Mouse (Mus musculus): ENCODE measurements around the gene Ctnnbip1. TPM values are rescaled to one million over a fixed set of nuclear protein-coding genes. Genes with fewer than 3 reads are reported as not detected.
"Not testable (repeated sequence)": the region's sequence is repeated elsewhere in the genome, so short reads cannot be mapped to it uniquely, and the experiment has no call there.

The Ctnnbip1 gene
- polyA plus RNA-seq, 1 experiment from 2014 or later, result 8.4 TPM

GRCm38 (mm10) chr4:149609256-149610025 lies 91.4 kb downstream of the Ctnnbip1 start:
- no peak for ATAC-seq (ENCODE audit: low read depth)
- Histone ChIP-seq H3K4me1 (ENCODE audit: control insufficient read depth, low read depth, low read length) (no peaks in the 10 kb centered on the region; the same call in 1 of the 2 replicates), H3K4me2 (ENCODE audit: low read depth, low read length) (no peak overlapping the region), H3K27me3 (ENCODE audit: control insufficient read depth, insufficient read depth, low read depth, low read length) (no peaks in the 10 kb centered on the region), H3K9me3 (replicated peaks; ENCODE audit: control insufficient read depth, low read length) (no peaks in the 10 kb centered on the region), H3K9ac (ENCODE audit: low read depth, low read length) (no peak overlapping the region), H3K4me3 (ENCODE audit: low read depth, low read length) (no peak overlapping the region), H3K36me3 (ENCODE audit: control insufficient read depth, insufficient read depth) (no peaks in the 10 kb centered on the region), H3K27ac (ENCODE audit: low read length) (no peak overlapping the region)
- WGBS (ENCODE audit: insufficient replicate concordance), result 55% methylated on average over 8 of the region's 8 CpGs

GRCm38 (mm10) chr4:149611376-149612044 lies 93.5 kb downstream of the Ctnnbip1 start:
- H3K4me2 ChIP-seq (ENCODE audit: low read depth, low read length), result no peak overlapping the region
- no peak overlapping the region for H3K4me3 ChIP-seq (ENCODE audit: low read depth, low read length)
- 38% methylated on average over 10 of the region's 10 CpGs for WGBS (ENCODE audit: insufficient replicate concordance)
- ATAC-seq (ENCODE audit: low read depth), result no peak
- no peak overlapping the region for H3K9ac ChIP-seq (ENCODE audit: low read depth, low read length)
- no peaks in the 10 kb centered on the region for H3K36me3 ChIP-seq (ENCODE audit: control insufficient read depth, insufficient read depth)
- no peaks in the 10 kb centered on the region; the same call in 1 of the 2 replicates for H3K4me1 ChIP-seq (ENCODE audit: control insufficient read depth, low read depth, low read length)
- no peaks in the 10 kb centered on the region for H3K27me3 ChIP-seq (ENCODE audit: control insufficient read depth, insufficient read depth, low read depth, low read length)
- H3K9me3 ChIP-seq (replicated peaks; ENCODE audit: control insufficient read depth, low read length), result no peaks in the 10 kb centered on the region
- H3K27ac ChIP-seq (ENCODE audit: low read length), result no peak overlapping the region

GRCm38 (mm10) chr4:149613497-149613896 lies 95.5 kb downstream of the Ctnnbip1 start:
- H3K36me3 ChIP-seq (ENCODE audit: control insufficient read depth, insufficient read depth); H3K9ac ChIP-seq (ENCODE audit: low read depth, low read length); H3K27ac ChIP-seq (ENCODE audit: low read length); H3K4me3 ChIP-seq (ENCODE audit: low read depth, low read length); H3K9me3 ChIP-seq (replicated peaks; ENCODE audit: control insufficient read depth, low read length); H3K4me2 ChIP-seq (ENCODE audit: low read depth, low read length); H3K27me3 ChIP-seq (ENCODE audit: control insufficient read depth, insufficient read depth, low read depth, low read length); H3K4me1 ChIP-seq (ENCODE audit: control insufficient read depth, low read depth, low read length): not testable (repeated sequence)
- WGBS (ENCODE audit: insufficient replicate concordance), result 49% methylated on average over 6 of the region's 6 CpGs
- ATAC-seq (ENCODE audit: low read depth), result 0 out of 2 replicates have a peak, but pooled peaks have one; percentile 24

GRCm38 (mm10) chr4:149614869-149615268 lies 96.8 kb downstream of the Ctnnbip1 start:
- Histone ChIP-seq H3K4me1 (ENCODE audit: control insufficient read depth, low read depth, low read length) (no peaks in the 10 kb centered on the region), H3K9me3 (replicated peaks; ENCODE audit: control insufficient read depth, low read length) (no peaks in the 10 kb centered on the region), H3K9ac (ENCODE audit: low read depth, low read length) (no peak overlapping the region), H3K4me3 (ENCODE audit: low read depth, low read length) (no peak overlapping the region), H3K27ac (ENCODE audit: low read length) (no peak overlapping the region), H3K4me2 (ENCODE audit: low read depth, low read length) (no peak overlapping the region), H3K36me3 (ENCODE audit: control insufficient read depth, insufficient read depth) (no peaks in the 10 kb centered on the region), H3K27me3 (ENCODE audit: control insufficient read depth, insufficient read depth, low read depth, low read length) (no peaks in the 10 kb centered on the region)
- 87% methylated on average over 3 of the region's 3 CpGs for WGBS (ENCODE audit: insufficient replicate concordance)
- ATAC-seq (ENCODE audit: low read depth), result no peak

Small RNA genes within 50 kb of the gene (microRNA-seq; reads per million reads assigned to microRNA genes)
- gene Mir5616, result not detected

Other genes with a start within 250 kb of the Ctnnbip1 start
- 4.8 and 5.5 TPM in 2 replicates for gene Kif1b, start 210.5 kb upstream of the Ctnnbip1 start, polyA plus RNA-seq (2015; fragmentation: Nextera tagmentation; extraction: Ambion mirVana)
- gene Ube4b, start 91.5 kb upstream of the Ctnnbip1 start, polyA plus RNA-seq (2015; fragmentation: Nextera tagmentation; extraction: Ambion mirVana), result 9.2 and 10.3 TPM in 2 replicates
- gene Rbp7, start 63.3 kb upstream of the Ctnnbip1 start, polyA plus RNA-seq (2015; fragmentation: Nextera tagmentation; extraction: Ambion mirVana), result 0.14 TPM in 1 of 2 replicates, not detected in the other
- 0.14 TPM in 1 of 2 replicates, not detected in the other for gene Tmem274, start 40.9 kb upstream of the Ctnnbip1 start, polyA plus RNA-seq (2015; fragmentation: Nextera tagmentation; extraction: Ambion mirVana)
- gene Nmnat1, start 33.0 kb upstream of the Ctnnbip1 start, polyA plus RNA-seq (2015; fragmentation: Nextera tagmentation; extraction: Ambion mirVana), result 4.7 and 5.2 TPM in 2 replicates
- 9.1 and 9.7 TPM in 2 replicates for gene Lzic, start 33.0 kb upstream of the Ctnnbip1 start, polyA plus RNA-seq (2015; fragmentation: Nextera tagmentation; extraction: Ambion mirVana)
- 1.1 and 1.4 TPM in 2 replicates for gene Clstn1, start 68.2 kb downstream of the Ctnnbip1 start, polyA plus RNA-seq (2015; fragmentation: Nextera tagmentation; extraction: Ambion mirVana)
- gene Pik3cd, start 184.3 kb downstream of the Ctnnbip1 start, polyA plus RNA-seq (2015; fragmentation: Nextera tagmentation; extraction: Ambion mirVana), result 7.3 and 8.8 TPM in 2 replicates
- 5.4 and 6.5 TPM in 2 replicates for gene Tmem201, start 219.8 kb downstream of the Ctnnbip1 start, polyA plus RNA-seq (2015; fragmentation: Nextera tagmentation; extraction: Ambion mirVana)